Mouse (Mus musculus) CD4-positive naive resting alpha-beta T cell, adult 76 days (primary cell): ENCODE data around the gene Brs3. TPM values are rescaled to one million over a fixed set of nuclear protein-coding genes. Genes with fewer than 3 reads are reported as not detected.

Experiments used
- total RNA-seq: library from RNA; stranded (reverse); gene quantifications from one replicate; pipeline ENCODE4 v1.2.4, GENCODE M21; 2023

Gene Brs3
- total RNA-seq: not detected

DNA sequence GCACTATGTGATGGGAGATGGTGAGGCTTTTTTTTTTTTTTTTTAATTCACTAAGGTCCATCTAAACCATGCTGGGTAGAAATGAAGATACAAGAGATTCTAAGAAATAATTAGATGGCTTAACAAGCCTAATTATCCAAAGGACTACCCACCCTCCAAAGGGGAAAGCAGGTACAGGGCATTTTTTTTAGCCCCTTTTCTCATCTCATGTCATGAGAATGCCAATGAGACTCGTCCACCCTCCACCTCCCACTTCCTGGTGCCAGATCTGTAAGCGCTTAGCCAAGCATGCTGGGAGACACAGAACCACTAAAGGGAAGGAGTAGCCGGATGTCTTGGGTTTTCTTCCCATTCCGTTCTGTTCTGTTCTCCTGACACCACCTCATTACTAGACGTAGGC lies at the start of gene Brs3:
Gene Brs3, plus strand, starts transcription at position 301 of the 400 bp plus-strand sequence.

DNA sequence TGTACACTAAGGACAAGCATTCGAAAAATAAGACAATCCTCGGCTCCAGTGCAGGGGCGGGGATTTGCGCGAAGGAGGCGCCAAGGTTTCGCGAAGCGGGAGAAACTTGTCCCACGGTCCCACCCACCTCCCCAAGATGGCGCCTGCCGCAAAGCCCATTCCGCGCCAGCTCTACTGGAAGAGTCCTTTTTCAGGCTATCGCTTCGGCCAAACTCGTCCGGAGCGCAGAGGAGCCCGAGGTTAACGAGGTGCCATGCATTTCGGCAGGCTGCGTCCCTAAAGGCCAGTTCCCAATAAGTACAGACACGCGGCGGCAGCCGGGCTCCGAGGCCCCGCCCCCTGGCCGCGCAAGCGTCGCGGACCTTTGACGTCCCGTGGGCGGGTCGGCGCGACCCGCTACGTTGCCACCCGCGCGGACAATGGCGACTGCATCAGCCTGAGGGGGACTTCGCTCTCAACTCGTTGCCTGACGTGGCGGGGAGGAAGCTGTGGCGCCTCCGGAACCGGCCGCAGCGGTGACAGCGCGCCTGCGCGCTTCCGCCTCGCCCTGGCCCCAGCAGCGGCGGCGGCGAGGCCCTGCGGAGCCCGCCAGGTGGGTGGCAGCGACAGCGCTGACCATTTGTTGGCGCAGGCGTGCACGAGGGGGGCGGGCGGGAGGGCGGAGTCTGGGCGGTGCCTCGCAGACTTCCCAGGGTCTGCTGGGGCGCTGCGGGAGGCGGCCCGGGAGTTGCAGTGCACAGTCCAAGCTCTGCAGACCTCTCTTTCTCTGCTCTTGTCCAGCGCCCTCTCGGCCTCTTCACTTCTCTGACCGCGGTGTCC lies 10.5 kb downstream of the Brs3 start, which contains the start of gene Htatsf1:
Gene Htatsf1, plus strand, starts transcription at position 410 of the 819 bp plus-strand sequence.

DNA sequence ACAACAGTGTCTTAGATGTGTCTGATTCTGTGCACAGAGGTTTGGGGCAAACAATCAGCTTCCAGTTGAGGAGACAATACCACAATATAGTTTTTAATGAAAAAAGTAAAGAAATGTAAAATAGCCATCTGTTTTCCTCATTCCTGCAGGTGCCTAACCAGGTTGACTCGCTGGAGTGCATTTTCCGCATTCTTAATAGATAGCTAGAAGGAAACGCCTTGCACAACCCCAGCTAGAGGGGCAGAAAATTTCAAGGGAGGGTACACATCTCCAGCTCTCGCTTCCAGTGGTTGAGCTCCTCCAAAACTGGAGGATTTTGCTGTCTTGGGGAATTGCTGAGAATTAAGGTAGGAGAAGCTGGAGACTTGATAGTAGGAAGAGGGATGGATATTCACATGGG lies 44.9 kb downstream of the Brs3 start, which contains the start of gene Vgll1:
Gene Vgll1, plus strand, starts transcription at position 301 of the 400 bp plus-strand sequence.

Other genes starting within 250 kb of the Brs3 start
- gene Map7d3, start 220.7 kb upstream of the Brs3 start, total RNA-seq: not detected
- gene Adgrg4, start 172.9 kb upstream of the Brs3 start, total RNA-seq: not detected
- gene Htatsf1, start 10.5 kb downstream of the Brs3 start, total RNA-seq: 54.7 TPM
- not detected for gene Vgll1, start 45.0 kb downstream of the Brs3 start, total RNA-seq
- gene Cd40lg, start 169.1 kb downstream of the Brs3 start, total RNA-seq: 81.4 TPM